Mouse (Mus musculus) T-cell, adult 2 months (primary cell): ENCODE results near the gene Osm.
A peak's percentile ranks its signal among the peaks of the same experiment; 100 is the strongest.

Experiments
- DNase-seq: peaks from one replicate; pipeline ENCODE4 v3.0.0; 2022; ENCODE audit warnings: low spot score

Osm gene

DNA sequence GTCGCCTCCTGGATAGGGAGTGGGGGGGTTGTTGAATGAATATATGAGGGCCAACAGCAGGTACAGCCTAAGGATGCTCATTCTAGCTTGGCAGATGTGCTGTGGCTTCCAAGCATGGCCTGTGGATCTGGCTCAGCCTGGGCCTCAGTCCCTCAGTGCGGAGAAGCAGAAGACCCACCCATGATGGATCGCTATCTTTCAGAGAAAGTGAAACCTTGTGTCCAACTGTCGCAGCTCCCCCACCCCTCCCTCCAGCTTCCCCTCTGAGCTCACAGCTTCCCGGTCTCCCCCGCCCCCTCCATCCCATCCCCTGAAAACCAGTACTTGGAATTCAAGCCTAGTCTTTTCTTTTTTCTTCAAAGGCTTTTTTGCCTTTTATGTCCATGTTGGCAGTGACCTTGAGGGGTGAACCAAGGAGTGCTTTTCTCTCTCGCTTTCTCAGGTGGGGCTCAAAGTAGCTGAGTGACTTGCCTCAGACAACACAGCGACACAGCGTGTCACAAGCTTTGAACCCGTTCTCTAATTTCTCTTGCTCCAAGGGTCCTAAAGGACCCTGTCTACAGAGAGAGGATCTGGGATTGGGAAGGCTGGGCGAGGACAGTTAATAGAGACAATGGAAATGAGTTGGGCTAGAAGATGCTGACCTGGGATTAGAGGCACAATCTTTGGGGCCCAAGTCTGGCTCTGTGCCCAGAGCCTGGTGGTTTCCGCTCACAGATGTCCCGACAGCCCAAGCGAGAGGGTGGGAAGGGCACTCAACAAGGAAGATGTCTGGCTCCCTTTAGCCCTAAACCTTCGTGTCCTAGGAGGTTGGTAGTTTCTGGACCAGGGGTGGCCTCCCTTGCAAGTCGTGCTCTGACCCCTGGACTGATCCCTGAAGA is at the start of gene Osm:
Osm (plus strand) TSS at position 756 of the 881 bp plus-strand sequence.
- peak; percentile 64 for DNase-seq

DNA sequence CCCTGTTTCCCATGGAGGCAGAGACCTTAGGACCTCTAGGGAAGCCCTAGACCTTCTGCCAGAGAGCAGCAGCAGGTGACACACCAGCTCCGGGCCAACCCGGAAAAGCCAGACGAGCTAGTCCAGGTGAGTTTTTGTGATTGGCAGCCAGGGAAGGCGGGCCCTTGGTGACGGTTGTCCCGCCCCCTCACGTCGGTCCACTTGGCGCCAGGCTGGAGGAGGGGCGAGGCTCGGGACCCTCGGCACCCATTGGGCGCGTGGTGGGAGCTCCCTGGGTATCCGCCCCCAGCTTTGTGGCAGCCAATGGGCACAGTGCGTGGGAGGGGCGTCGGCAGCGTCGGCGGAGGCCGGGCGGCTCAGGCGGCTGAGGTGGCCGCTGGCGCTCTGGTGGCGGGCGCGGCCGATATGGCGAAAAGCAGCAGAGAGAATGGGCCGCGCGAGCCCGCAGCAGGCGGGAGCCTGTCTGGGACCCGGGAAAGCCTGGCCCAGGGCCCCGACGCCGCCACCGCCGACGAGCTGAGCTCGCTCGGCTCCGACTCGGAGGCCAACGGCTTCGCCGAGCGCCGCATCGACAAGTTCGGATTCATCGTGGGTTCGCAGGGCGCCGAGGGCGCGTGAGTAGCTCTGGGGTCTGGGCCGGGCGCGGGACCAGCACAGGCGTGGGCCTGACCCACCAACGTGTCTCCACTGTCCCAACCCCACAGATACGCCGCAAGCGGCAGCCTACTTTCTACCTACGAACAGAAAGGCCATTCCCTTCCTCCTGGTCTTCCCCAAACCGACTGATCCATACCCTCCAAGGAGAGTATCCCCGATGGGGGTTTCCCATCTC is 49.5 kb upstream of the Osm start, which contains the start of gene Tbc1d10a:
Tbc1d10a (plus strand) TSS at position 304 of the 832 bp plus-strand sequence.
- peak; percentile 99 for DNase-seq

DNA sequence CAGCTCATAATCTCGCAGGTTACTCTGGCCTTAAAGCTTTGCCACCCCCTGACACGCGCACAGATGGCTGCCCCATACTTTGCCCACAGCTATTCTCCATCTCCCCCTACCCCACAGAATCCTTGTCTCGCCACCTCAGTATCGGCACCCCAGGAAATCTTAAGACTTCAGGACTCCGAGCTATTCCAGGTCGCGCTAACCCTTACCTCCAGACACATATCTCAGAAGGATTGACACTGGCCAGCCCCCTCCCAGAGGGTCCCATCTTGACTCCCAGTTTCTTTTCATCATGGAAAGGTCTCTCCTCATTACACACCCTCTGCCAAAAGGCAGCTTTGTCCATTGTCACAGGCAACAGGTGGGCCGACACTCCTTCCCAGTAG is 48.9 kb upstream of the Osm start:
- DNase-seq, result no peak

DNA sequence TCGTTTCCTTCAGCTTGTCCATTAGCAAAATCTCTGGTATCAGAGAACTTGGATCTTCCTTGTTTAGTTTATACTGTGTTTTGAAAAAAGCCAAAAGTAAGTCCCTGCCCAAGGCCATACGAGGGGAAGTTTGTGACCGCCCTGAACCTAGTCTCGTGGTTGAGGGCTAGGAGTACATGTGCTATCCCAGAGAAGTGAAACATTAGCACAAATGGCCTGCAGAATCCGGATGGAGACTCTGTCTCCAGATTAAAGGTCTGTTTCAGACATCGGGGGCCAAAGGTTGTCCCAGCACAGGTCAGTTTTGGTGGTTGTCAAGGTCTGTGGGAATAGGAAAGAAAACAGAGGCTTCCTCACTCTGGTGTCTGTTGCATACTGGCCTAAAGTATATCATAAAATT is 47.0 kb upstream of the Osm start:
- DNase-seq, result no peak

DNA sequence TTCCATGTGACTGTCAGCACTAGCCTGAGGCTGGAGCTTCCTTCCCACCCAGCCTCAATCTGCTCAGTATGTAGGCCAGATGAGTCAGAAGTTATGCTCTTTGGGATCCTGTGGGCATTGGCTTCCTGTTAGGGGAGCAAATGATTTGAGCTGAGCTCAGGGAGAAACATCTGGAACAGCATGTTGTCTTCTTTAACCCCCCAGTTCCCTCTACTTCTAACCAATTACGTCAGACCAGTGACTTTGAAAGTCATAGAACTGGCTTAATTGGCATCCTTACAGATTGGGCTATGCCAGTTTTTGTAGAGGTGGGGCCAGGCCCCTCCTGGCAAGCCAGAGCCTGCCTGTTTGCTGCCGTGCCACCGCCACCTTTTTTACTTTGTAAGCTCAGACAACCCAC is 45.5 kb upstream of the Osm start:
- no peak for DNase-seq

DNA sequence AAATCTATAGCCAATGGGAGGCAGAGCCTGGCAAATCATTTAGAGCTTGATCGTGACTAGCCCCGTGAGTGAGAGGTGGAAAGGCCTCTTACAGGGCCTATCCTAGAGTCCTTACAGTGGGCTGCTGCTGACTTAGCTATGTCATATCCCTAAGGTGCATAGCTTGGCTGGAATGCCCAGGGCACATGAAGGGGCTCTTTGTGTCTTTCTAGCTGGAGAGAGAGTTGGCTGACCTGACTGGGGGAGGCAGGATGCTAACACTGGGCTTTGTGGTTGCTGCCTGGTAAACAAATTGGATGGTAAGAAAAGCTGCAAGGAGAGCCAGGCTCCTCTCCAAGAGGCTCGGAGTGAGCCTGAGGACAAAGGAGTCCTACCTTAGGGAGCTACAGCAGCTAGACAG is 43.5 kb upstream of the Osm start:
- DNase-seq, result no peak

DNA sequence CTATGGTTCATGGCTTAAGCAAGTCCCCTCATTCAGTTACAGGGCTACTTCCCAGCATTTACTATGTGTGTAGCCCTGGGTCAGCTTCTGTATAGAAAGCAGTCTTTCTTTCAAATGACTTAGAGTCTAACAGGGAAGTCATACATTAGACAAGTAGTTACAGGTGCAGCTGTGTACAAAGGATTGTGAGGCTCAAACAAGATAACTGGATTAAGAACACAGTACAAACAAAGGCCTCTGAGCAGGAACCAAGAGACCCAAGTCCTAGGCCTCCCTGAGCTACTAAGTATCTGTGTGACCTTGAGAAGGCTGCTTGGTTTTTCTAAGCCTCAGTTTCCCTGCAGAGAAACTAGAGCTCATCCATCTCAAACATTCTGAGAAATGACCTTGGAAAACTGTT is 42.8 kb upstream of the Osm start:
- DNase-seq, result no peak

DNA sequence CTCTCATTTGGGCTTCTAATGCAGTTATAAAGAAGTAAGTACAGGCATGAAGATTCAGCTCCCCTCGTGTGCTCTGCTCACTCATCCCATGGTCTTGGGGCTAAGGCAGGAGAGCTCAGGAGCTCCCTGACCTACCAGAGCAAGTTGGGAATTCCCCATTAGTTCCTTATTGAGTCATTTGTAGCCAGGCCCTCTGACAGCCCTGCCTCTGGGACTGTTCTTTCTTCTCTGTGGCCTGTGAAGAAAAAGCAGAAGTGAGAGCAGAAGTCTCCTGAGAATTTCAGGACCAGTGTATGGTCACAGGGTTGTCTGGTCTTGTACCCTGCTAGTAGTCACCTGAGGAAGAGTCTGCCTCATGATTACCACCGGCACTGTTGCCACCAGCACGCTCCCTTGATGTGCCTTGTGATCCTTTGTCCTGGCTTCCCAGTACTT is 40.6 kb upstream of the Osm start:
- no peak for DNase-seq

DNA sequence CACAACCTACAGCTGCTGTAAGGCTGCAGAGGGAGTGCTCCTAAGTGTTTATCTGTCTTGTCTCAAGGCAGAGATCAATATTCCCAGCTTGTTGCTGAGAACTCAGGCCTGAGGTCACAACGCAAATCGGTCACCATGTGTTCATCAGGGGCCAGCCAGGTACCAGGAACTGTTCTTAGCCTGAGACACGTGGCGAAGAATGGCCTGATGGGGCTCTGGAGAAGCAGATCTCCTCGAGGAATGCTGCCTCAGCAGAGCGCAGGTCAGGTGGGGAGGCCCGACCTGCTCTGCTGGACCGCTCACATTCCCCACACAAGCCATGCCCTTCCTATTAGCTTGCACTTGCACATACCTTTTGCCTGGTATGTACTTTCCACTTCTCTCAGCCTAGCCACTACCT is 39.6 kb upstream of the Osm start:
- DNase-seq, result no peak

DNA sequence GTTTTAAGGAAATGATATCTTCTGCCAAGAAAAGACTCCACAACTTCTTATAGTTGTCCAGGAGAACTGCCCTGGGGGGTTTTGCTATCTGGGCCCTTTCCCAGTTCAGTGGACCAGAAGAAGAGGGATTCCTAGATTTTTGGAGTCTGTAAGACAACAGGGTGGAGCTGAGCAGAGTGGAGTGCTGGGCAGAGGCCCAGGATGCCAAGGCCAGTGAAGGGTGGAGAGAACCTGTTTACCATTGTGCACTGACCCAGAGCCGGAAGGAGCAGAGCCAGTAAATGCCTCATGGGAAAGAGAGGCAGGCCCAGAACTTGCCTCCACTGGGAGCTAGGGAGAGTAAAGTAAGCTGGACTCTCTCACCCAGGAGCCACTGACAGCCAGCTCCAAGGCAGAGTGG is 38.5 kb upstream of the Osm start:
- DNase-seq, result no peak

DNA sequence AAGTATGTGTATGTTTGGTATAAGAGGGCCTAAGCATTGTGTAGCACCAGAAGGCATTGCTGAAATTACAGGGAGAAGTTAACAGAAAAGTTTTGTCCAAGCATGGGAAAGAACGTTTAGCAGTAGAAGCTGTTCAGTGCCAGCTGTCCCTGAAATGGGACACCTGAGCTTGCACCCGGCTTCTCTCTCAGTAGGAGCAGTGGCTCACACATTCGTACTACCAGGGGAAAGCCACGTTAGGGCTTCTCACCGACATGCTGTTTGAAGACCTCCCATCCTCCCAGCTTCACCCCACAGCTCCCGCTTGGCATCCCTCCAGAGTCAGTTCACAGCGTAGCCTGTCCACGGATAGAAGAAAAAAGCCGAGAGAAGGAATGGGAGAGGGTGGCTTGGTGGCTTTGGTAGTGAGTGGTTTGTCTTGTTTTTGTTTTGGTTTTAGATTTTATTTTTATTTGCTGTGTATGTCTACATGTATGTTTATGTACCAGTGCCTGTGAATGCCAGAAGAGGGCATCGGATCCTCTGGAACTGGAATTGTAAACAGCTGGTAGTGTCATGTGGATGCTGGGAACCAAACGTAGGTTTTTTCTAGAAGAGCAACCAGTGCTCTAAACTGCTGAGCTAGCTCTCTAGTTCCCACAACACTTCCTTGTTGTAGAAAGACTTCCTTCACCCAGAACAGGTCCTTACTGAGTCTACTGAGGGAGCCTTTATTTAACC is 34.1 kb upstream of the Osm start:
- no peak for DNase-seq

DNA sequence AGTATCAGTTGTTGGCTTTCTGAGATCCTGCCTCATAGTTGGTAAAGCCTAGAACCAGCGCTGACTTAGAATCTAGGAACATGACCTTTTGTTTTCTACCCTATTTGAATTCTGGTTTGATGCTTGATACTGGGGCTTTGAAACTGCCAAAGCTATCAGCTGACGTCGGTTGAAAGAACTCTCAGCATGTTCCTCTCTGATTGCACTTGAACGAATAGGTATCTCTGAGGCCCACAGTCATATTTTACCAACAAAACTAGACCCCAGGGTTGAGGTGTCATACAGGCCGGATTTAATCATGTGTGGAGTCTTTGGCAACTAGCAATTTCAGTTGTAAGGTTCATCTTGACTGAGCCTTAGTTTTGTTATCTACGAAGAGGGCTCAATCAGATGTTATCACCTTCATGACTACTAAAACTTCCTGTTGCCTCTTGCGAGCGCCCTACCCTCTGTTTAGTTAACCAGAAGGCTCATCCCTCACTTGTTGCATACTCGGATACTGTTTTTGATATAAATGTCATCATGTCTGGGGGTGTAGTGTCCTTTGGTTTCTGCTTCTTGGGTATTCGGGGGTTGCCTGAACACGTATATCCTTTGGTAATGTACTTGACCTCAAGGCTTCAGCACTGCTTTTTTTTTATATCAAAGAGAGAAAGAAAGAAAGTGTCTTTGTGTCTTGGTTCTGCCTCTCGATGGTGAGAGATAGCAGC is 33.1 kb upstream of the Osm start:
- DNase-seq, result peak; percentile 71

DNA sequence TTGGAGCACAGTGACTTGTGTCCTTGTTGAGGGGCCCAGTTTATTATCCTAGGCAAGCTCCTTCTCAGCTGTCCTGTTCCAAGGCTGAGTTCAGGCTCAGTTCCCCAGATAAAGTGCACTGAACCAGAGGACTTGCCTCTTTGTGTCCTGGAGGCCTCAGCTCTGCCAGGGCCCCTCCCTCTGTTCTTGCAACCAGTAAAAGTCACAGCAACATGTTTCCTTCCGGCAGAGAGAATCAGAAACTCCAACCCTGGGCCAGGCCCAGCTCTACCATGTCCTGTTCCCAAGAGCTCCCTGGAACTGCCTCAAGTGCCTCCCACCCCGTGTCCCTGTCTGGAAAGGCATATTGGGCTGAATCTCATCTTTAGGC is 32.5 kb upstream of the Osm start:
- peak; percentile 71 for DNase-seq

DNA sequence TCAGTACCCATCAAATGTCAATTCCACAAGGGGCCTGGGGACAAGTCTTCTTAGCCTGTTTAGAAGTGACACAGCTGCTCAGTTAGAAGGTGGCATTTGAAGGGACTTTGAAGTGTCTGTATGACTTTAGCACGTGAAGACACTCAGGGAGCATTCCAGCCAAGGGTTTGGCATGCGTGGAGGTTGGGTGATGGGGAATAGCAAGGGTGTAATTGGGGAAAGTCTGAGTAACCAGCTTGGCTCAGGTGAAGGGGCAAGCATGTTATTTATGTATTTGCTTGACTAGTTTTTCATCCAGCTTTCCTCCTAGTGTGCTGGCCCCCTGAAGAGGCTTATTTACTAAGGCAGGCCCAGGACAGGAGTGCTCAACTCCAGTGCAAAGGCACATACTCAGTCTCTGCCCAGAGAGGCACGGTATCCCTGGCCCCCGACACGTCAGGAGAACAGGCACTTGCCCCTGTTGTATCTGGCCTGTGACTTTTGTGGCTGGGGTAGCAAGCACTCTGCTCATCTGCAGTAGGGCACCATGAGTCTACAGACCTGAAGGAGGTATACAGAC is 31.0 kb upstream of the Osm start:
- no peak for DNase-seq

DNA sequence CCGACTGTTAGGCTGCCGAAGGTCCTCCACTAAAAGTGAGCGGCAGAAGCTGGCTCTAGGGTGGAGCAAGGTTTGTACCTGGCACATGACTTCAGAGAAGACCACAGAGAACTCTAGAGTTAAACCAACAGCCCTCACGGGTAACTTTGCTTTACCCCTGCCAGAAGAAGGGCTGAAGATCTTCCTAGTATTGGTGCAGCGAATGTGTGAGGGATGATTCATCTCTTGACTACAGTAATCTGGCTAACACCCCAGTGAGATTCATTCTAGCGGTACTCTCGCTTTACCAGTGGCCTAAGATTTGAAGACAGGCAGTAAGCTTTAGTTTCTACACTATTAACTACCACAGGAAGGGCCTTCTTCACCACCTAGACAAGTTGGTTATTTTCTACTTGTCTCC is 30.3 kb upstream of the Osm start:
- DNase-seq, result peak; percentile 45

DNA sequence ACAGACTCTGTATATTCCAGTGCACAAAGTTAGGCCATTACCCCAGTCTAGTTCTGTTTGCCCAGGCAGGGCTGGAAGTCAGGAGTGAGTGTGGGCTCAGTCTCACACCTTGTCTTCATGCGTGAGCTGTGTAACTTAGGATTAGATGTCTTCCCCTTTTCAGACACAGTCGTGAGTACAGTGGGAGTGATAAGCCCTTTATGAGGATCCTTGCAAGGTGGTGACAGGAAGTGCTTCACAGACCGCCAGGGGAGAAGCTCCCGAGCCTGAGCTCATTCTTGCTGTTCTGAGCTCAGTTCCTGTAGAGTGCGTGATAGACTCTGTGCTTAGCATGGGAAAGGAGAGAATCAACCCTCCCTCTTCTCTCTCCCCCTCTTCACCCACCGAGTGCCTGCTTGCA is 29.7 kb upstream of the Osm start:
- DNase-seq, result peak; percentile 74

DNA sequence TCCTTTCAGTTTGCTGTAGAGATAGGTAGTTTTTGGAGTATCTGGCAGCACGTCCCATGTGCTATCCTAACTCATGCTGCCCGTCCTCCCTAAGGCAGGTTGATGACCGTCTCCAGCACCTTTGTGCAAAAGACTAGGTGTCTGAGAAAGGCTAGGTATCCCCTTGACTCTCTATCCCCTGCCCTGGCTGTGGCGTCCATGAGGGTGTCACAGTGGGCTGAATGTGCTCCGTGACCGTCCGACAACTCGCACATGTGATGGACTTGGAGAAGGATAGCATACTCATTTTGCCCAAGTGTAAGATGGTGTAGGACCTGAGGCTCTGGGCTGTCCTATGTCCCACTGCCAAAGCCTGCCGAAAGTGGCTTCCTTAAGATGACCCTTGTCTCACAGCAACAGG is 28.6 kb upstream of the Osm start:
- no peak for DNase-seq

DNA sequence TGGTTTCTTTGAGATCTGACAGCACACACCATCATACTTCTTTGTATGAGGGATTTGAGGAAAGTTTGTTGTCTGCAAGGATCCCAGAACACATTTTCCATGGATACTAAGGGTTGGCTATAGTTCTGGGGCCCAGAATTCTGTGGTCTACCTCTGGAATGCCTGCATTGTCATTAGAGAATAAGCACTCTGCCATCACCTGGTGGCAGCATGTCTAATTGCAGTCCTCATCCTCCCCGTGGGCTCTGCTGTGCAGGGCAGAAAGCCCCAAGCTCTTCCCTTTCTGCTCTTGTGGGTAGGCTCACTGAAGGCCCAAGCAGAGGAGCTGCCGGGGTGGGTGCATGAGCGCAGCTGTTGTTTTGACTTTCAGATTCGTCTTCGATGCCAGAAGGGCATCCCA is 26.7 kb upstream of the Osm start:
- no peak for DNase-seq

DNA sequence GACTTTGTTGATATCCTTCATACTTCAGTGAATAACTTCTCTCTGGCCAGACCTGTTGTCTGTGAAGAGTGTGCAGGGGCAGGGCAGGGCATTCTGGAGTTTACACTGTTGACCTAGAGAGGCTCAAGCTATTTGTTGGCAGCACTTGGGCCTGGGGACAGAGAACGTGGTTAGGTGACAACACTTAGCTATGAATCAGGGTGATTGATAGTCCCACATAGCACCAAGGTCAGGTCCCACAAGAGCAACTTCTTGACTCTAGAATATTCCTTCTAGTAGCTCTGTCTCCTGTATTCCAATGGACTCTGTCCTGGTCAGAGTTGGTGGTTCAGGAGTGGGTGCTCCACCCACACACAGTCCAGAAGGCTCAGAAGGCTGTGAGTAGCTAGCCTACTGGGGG is 25.4 kb upstream of the Osm start:
- no peak for DNase-seq

DNA sequence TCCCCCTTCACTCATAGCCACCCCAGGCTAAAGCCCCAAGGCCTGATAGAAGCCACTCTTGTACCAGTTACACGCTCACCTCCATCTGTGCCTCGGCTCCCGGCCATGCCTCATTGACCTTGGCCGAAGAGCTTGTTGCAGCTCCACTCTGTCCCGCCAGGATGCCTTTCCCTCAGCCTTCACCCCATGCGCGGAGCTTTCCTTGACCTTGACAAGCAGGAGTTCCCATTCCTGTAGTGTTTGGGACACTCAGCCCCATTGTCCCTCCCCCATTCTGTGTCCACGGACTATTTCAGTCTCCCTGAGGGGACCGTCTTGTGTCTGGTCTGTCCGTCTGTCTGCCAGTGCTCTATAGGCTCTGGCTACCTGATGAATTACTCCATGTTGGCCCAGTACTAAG is 23.1 kb upstream of the Osm start:
- DNase-seq, result no peak

DNA sequence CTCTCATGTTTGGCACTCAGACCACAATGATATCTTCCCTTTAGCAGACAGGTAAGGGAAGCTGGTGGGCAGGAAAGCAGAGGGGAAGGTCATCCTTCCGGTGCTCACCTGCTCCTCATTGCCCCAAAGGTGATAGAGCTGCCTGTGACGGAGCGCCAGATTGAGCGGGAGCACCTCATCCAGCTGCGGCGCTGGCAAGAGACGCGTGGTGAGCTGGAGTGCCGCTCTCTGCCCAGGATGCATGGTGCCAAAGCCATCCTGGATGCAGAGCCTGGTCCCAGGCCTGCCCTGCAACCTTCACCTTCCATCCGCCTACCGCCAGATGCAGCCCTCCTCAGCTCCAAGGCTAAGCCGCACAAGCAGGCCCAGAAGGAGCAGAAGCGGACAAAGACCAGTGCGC is 21.6 kb upstream of the Osm start:
- no peak for DNase-seq

DNA sequence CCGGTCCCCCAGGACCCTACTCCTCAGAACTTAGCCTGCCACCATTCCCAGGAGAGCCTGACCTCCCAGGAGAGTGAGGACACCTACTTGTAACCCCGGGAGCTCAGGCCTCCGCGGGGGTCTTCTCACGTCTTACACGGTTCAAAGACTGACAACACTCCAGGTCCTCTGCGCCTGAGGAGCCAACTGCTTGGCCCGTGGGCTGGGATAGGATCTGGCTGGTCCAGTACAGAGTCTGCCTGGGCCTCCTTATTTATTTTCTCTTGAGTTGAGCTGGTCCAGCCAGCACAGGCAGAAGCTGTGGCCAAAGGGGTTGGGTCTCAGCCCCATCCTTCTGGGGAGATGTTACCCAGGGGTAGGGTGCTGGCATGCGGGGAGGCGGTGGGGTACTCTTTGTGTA is 21.2 kb upstream of the Osm start:
- no peak for DNase-seq
